Mouse (Mus musculus): ENCODE measurements around the gene Dusp3.

- no peak for TF ChIP-seq POLR2A (IDR thresholded peaks at IDR 0.05; ENCODE audit: low read depth, low read length)
- TF ChIP-seq CTCF (IDR thresholded peaks at IDR 0.05; ENCODE audit: borderline replicate concordance, insufficient read depth, low read length), result no peak
Measured at GRCm38 (mm10) chr11:101957476-101957875, 29.3 kb downstream of the Dusp3 start.
